Mouse (Mus musculus): ENCODE data around the gene Pde11a. TPM values are rescaled to one million over a fixed set of nuclear protein-coding genes. Genes with fewer than 3 reads are reported as not detected.
A peak's percentile ranks its signal among the peaks of the same experiment; 100 is the strongest.

Pde11a gene
- polyA plus RNA-seq, 1 experiment from 2014 or later = 0.13 TPM

- Histone ChIP-seq H3K27me3 (no peaks in the 10 kb centered on the region), H3K9ac (replicated peaks) (no peak overlapping the region), H3K36me3 (no peaks in the 10 kb centered on the region), H3K4me2 (no peak overlapping the region), H3K27ac (no peak overlapping the region), H3K4me1 (replicated peaks) (peaks cover 23% of the 10 kb centered on the region), H3K4me3 (replicated peaks) (no peak overlapping the region), H3K9me3 (no peaks in the 10 kb centered on the region)
- no peak for ATAC-seq (ENCODE audit: insufficient number of reproducible peaks, insufficient read depth, low FRiP score, low TSS enrichment, low read depth)
- WGBS = 94% methylated on average over 7 of the region's 7 CpGs
Measured at GRCm38 (mm10) chr2:76015460-76015859, 323.1 kb downstream of the Pde11a start.

DNA sequence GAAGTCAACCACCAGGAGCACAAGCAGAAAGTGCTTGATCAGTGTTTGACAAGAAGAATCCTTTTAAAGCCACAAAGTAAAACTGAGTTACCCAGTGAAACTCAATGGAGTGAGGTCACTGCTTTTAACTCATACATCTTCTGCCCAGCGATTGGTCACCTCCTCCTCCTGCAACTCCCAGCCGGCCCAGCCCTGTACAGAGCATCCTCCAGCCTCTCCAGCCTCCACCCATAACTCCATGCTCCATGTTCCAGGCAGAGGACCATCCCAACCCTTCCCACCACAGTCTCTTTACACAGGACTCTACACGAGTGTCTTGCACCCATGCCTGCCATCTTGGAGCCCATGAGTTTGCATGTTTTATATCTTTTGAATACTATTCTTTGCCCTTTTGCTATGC lies 323.9 kb downstream of the Pde11a start:
- Histone ChIP-seq H3K36me3 (no peaks in the 10 kb centered on the region), H3K9me3 (no peaks in the 10 kb centered on the region), H3K9ac (replicated peaks) (no peak overlapping the region), H3K27me3 (no peaks in the 10 kb centered on the region), H3K4me1 (replicated peaks) (peaks cover 23% of the 10 kb centered on the region), H3K4me3 (replicated peaks) (no peak overlapping the region), H3K27ac (no peak overlapping the region), H3K4me2 (no peak overlapping the region)
- WGBS = 83% methylated on average over 3 of the region's 3 CpGs
- no peak for ATAC-seq (ENCODE audit: insufficient number of reproducible peaks, insufficient read depth, low FRiP score, low TSS enrichment, low read depth)

- Histone ChIP-seq H3K27ac (no peak overlapping the region), H3K4me1 (replicated peaks) (peaks cover 9% of the 10 kb centered on the region; the same call in 1 of the 2 replicates), H3K9ac (replicated peaks) (no peak overlapping the region), H3K36me3 (no peaks in the 10 kb centered on the region), H3K27me3 (no peaks in the 10 kb centered on the region), H3K4me2 (no peak overlapping the region), H3K9me3 (no peaks in the 10 kb centered on the region), H3K4me3 (replicated peaks) (no peak overlapping the region)
- 19% methylated on average over 4 of the region's 4 CpGs for WGBS
- no peak for ATAC-seq (ENCODE audit: insufficient number of reproducible peaks, insufficient read depth, low FRiP score, low TSS enrichment, low read depth)
Measured at GRCm38 (mm10) chr2:76006194-76006593, 332.4 kb downstream of the Pde11a start.

DNA sequence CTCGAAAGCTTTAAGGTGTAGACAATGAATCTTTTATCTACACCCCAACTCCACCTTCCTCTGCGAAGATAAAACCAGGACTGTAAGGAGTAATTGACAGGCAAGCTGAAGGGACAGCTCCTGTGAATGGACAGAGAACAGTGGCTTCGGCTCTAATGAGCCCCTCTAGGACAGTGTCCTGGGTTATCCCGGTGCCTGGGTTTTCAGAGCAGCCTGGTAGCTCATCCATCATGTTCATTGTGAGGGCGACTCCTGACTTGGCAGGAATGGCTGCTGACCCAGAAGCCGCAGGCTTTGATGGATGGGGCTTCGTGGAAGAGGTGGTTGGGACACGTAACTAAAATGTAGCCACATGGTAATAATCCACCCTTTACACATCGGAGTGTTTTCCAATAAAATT lies 335.7 kb downstream of the Pde11a start:
- Histone ChIP-seq H3K4me2 (no peak overlapping the region), H3K4me3 (replicated peaks) (no peak overlapping the region), H3K9ac (replicated peaks) (no peak overlapping the region), H3K4me1 (replicated peaks) (peaks cover 11% of the 10 kb centered on the region), H3K9me3 (no peaks in the 10 kb centered on the region), H3K36me3 (no peaks in the 10 kb centered on the region), H3K27ac (no peak overlapping the region), H3K27me3 (no peaks in the 10 kb centered on the region)
- 29% methylated on average over 9 of the region's 9 CpGs for whole genome bisulfite sequencing
- no peak for ATAC-seq (ENCODE audit: insufficient number of reproducible peaks, insufficient read depth, low FRiP score, low TSS enrichment, low read depth)

GRCm38 (mm10) chr2:76001392-76001791 lies 337.2 kb downstream of the Pde11a start:
- Histone ChIP-seq H3K4me2 (no peak overlapping the region), H3K36me3 (no peaks in the 10 kb centered on the region), H3K27me3 (no peaks in the 10 kb centered on the region), H3K27ac (no peak overlapping the region), H3K4me3 (replicated peaks) (no peak overlapping the region), H3K4me1 (replicated peaks) (peaks cover 15% of the 10 kb centered on the region), H3K9ac (replicated peaks) (no peak overlapping the region), H3K9me3 (no peaks in the 10 kb centered on the region)
- no peak for ATAC-seq (ENCODE audit: insufficient number of reproducible peaks, insufficient read depth, low FRiP score, low TSS enrichment, low read depth)
- WGBS = 42% methylated on average over 8 of the region's 8 CpGs

- H3K4me1 ChIP-seq (replicated peaks) = peaks cover 15% of the 10 kb centered on the region
- no peak overlapping the region for H3K27ac ChIP-seq
- 0 out of 2 replicates have a peak overlapping the region, but pooled peaks have one; percentile 27 for H3K9ac ChIP-seq (replicated peaks)
- WGBS = 39% methylated on average over 12 of the region's 12 CpGs
- no peak overlapping the region for H3K4me2 ChIP-seq
- no peak overlapping the region for H3K4me3 ChIP-seq (replicated peaks)
- no peaks in the 10 kb centered on the region for H3K36me3 ChIP-seq
- H3K27me3 ChIP-seq = no peaks in the 10 kb centered on the region
- no peak for ATAC-seq (ENCODE audit: insufficient number of reproducible peaks, insufficient read depth, low FRiP score, low TSS enrichment, low read depth)
- H3K9me3 ChIP-seq = no peaks in the 10 kb centered on the region
Measured at GRCm38 (mm10) chr2:75999636-76000035, 338.9 kb downstream of the Pde11a start.

GRCm38 (mm10) chr2:75998692-75999091 lies 339.9 kb downstream of the Pde11a start:
- Histone ChIP-seq H3K36me3 (no peaks in the 10 kb centered on the region), H3K4me2 (no peak overlapping the region), H3K4me1 (replicated peaks) (peaks cover 15% of the 10 kb centered on the region), H3K27me3 (no peaks in the 10 kb centered on the region), H3K9ac (replicated peaks) (no peak overlapping the region), H3K4me3 (replicated peaks) (no peak overlapping the region), H3K9me3 (no peaks in the 10 kb centered on the region), H3K27ac (0 out of 2 replicates have a peak overlapping the region, but pooled peaks have one; percentile 42)
- ATAC-seq (ENCODE audit: insufficient number of reproducible peaks, insufficient read depth, low FRiP score, low TSS enrichment, low read depth) = no peak
- 26% methylated on average over 8 of the region's 8 CpGs for WGBS

GRCm38 (mm10) chr2:75997726-75998125 lies 340.8 kb downstream of the Pde11a start:
- WGBS = 43% methylated on average over 12 of the region's 12 CpGs
- Histone ChIP-seq H3K4me2 (no peak overlapping the region), H3K27ac (no peak overlapping the region), H3K36me3 (no peaks in the 10 kb centered on the region), H3K4me1 (replicated peaks) (peaks cover 12% of the 10 kb centered on the region), H3K9me3 (no peaks in the 10 kb centered on the region), H3K4me3 (replicated peaks) (no peak overlapping the region), H3K9ac (replicated peaks) (no peak overlapping the region), H3K27me3 (no peaks in the 10 kb centered on the region)
- ATAC-seq (ENCODE audit: insufficient number of reproducible peaks, insufficient read depth, low FRiP score, low TSS enrichment, low read depth) = no peak

- H3K4me2 ChIP-seq = no peak overlapping the region
- no peak overlapping the region for H3K9ac ChIP-seq (replicated peaks)
- no peak overlapping the region for H3K4me3 ChIP-seq (replicated peaks)
- 93% methylated on average over 11 of the region's 11 CpGs for WGBS
- no peak overlapping the region for H3K27ac ChIP-seq
- no peaks in the 10 kb centered on the region for H3K27me3 ChIP-seq
- H3K4me1 ChIP-seq (replicated peaks) = peaks cover 40% of the 10 kb centered on the region
- no peaks in the 10 kb centered on the region for H3K9me3 ChIP-seq
- H3K36me3 ChIP-seq = no peaks in the 10 kb centered on the region
- no peak for ATAC-seq (ENCODE audit: insufficient number of reproducible peaks, insufficient read depth, low FRiP score, low TSS enrichment, low read depth)
Measured at GRCm38 (mm10) chr2:75994841-75995240, 343.7 kb downstream of the Pde11a start.

DNA sequence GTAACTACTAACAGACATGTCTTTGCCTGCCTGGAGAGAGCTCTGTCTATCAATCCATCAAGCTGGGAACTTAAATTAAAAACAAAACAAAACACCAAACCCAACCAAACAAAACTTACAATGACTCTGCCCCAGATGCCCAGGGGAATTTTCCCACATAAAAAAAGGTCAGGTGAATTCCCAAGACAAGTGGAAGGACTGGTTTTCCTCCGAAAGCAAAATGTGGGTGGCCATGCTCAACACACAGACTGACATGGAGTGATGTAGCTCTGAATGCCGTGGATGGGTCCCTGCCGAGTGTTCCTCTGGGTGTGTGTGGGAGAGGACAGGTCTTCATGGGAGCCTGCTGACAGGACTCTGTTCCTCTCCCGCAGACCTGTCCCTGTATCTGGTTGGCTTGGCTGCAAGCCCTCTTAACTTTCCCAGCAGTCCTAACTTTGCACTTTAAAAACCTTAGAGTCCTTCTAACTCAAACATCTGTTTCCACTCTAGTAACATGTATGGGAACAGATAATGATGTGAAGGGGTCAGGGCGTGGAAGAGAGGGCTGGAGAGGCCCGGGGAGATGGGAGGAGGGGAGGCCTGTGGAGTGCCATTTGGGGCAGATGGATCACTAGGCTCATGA lies 346.9 kb downstream of the Pde11a start:
- Histone ChIP-seq H3K4me1 (replicated peaks) (peaks cover 59% of the 10 kb centered on the region), H3K4me2 (no peak overlapping the region; the same call in 1 of the 2 replicates), H3K36me3 (no peaks in the 10 kb centered on the region), H3K4me3 (replicated peaks) (no peak overlapping the region), H3K27me3 (no peaks in the 10 kb centered on the region), H3K9me3 (no peaks in the 10 kb centered on the region), H3K9ac (replicated peaks) (no peak overlapping the region), H3K27ac (peak overlapping the region; percentile 73)
- WGBS = 7% methylated on average over 6 of the region's 6 CpGs
- ATAC-seq (ENCODE audit: insufficient number of reproducible peaks, insufficient read depth, low FRiP score, low TSS enrichment, low read depth) = peak; percentile 46; the same call in 1 of the 2 replicates

DNA sequence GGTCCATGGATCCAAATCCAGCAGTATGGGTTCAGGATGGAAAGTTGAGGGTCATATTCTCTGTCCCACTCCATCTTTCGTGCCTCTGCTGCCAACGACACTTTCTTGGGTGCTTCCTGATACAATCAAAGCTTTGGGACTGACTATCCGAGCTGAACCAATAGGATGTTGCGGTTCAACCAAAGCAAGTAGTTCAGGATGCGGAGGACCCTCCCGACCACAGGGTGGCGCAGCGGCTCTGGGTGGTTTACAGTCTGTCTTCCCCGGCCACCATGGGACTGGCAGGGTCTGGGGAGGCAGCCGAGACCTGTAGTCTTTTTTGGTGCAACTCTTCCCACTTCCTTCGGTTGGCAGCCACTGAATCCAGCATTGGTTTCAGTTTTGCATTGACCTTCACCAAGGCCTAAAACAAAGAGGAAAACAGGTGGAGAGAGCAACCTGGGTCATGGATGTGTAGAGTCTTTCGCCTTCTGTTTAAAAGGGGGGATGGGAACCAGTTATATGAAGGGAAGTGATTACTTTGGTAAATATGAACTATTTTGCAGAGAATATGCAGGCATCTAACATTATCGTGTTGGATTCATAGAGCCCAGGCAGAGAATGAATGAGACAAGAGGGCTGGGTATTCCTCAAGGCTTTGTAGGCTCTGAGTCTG lies 347.6 kb downstream of the Pde11a start:
- H3K27ac ChIP-seq = peak overlapping the region; percentile 80
- H3K4me3 ChIP-seq (replicated peaks) = no peak overlapping the region
- ATAC-seq (ENCODE audit: insufficient number of reproducible peaks, insufficient read depth, low FRiP score, low TSS enrichment, low read depth) = no peak
- no peak overlapping the region for H3K4me2 ChIP-seq
- 47% methylated on average over 13 of the region's 13 CpGs for WGBS
- H3K4me1 ChIP-seq (replicated peaks) = peaks cover 64% of the 10 kb centered on the region
- no peaks in the 10 kb centered on the region for H3K36me3 ChIP-seq
- H3K9ac ChIP-seq (replicated peaks) = no peak overlapping the region
- H3K27me3 ChIP-seq = no peaks in the 10 kb centered on the region
- H3K9me3 ChIP-seq = no peaks in the 10 kb centered on the region
